Mouse (Mus musculus) midbrain, postnatal 0 days (tissue): ENCODE data around the gene Slc6a3. TPM values are rescaled to one million over a fixed set of nuclear protein-coding genes. Genes with fewer than 3 reads are reported as not detected.

Source experiments
- ATAC-seq: fragments of 200-750 bp; cut with Nextera tagmentation; 2 replicates; pipeline ENCODE4 v1.8.0; 2017; ENCODE audit warnings: moderate number of reproducible peaks, mild to moderate bottlenecking, moderate TSS enrichment, moderate library complexity; ENCODE audit not compliant: low FRiP score
- DNase-seq: peaks from one replicate; pipeline ENCODE4 v3.0.0-alpha.2; 2015; ENCODE audit warnings: low spot score
- H3K27ac ChIP-seq: fragments of 300-500 bp; sonication (generic); 2 replicates; pipeline ENCODE4 v1.5.1; 2014; ENCODE audit warnings: low read depth, mild to moderate bottlenecking, low read length, mixed read lengths
- H3K27me3 ChIP-seq: fragments of 300-500 bp; sonication (generic); 2 replicates; pipeline ENCODE4 v1.6.1; 2014; ENCODE audit warnings: low read length, control low read depth, mixed read lengths; ENCODE audit not compliant: insufficient read depth
- H3K36me3 ChIP-seq: fragments of 300-500 bp; sonication (generic); 2 replicates; pipeline ENCODE4 v1.6.1; 2014; ENCODE audit warnings: low read length, control low read depth, mixed read lengths; ENCODE audit not compliant: insufficient read depth
- H3K4me1 ChIP-seq: fragments of 300-500 bp; sonication (generic); 2 replicates; pipeline ENCODE4 v1.6.1; 2014; ENCODE audit warnings: mild to moderate bottlenecking, control low read depth, antibody characterized with exemption, low read length, mixed read lengths; ENCODE audit not compliant: insufficient read depth
- H3K4me2 ChIP-seq: fragments of 300-500 bp; sonication (generic); 2 replicates; pipeline ENCODE4 v1.6.1; 2014; ENCODE audit warnings: low read depth, mild to moderate bottlenecking, low read length, mixed read lengths; ENCODE audit not compliant: poor library complexity, severe bottlenecking
- H3K4me3 ChIP-seq: fragments of 300-500 bp; sonication (generic); 2 replicates; pipeline ENCODE4 v1.5.1; 2014; ENCODE audit warnings: low read depth, mild to moderate bottlenecking, low read length, moderate library complexity
- H3K9ac ChIP-seq: fragments of 300-500 bp; sonication (generic); replicated peaks from 2 replicates; pipeline ENCODE4 v1.6.1; 2014; ENCODE audit warnings: mild to moderate bottlenecking, low read length, moderate library complexity, mixed read lengths; ENCODE audit not compliant: poor library complexity, severe bottlenecking
- H3K9me3 ChIP-seq: fragments of 300-500 bp; sonication (generic); 2 replicates; pipeline ENCODE4 v1.6.1; 2016; ENCODE audit warnings: low read length, control low read depth
- CTCF ChIP-seq: IDR thresholded peaks from 2 replicates; pipeline ENCODE4 v1.5.1; 2016; ENCODE audit warnings: antibody characterized with exemption, mild to moderate bottlenecking
- WGBS: fragments of 180-500 bp; shearing (Covaris S2); extraction: QIAGEN DNeasy Blood & Tissue Kit; methylation state at CpG from one replicate; pipeline ENCODE4 v1.1.7; 2014; 5-methylcytosine and 5-hydroxymethylcytosine counted together
- polyA plus RNA-seq: library from polyadenylated mRNA; unstranded; fragments of >200 nt; fragmentation: Nextera tagmentation; extraction: Ambion mirVana; gene quantifications from 2 replicates; pipeline ENCODE4 v1.2.1, GENCODE M21; 2015
- total RNA-seq: library from RNA; depleted of rRNA; stranded (reverse); fragments of >200 nt; gene quantifications from 2 replicates; pipeline ENCODE4 v1.2.3, GENCODE M21; 2014

Gene Slc6a3
- total and polyA plus RNA-seq, 2 experiments from 2014 or later = 14.3 to 24.6 TPM

GRCm38 (mm10) chr13:73596276-73596675 is 59.7 kb downstream of the Slc6a3 start:
- 71% methylated on average over 4 of the region's 4 CpGs for WGBS
- Histone ChIP-seq H3K4me1 (no peaks in the 10 kb centered on the region), H3K36me3 (no peaks in the 10 kb centered on the region), H3K4me3 (no peak overlapping the region), H3K9ac (no peak overlapping the region), H3K9me3 (no peaks in the 10 kb centered on the region), H3K4me2 (no peak overlapping the region), H3K27ac (no peak overlapping the region), H3K27me3 (0 out of 2 replicates have a peak, but pooled peaks cover 4% of the 10 kb centered on the region)
- DNase-seq (no peak), ATAC-seq (no peak)
- TF ChIP-seq CTCF = no peak

- Histone ChIP-seq H3K9ac (no peak overlapping the region), H3K4me3 (no peak overlapping the region), H3K9me3 (no peaks in the 10 kb centered on the region), H3K4me2 (no peak overlapping the region), H3K27me3 (no peaks in the 10 kb centered on the region), H3K27ac (no peak overlapping the region), H3K4me1 (peaks cover 5% of the 10 kb centered on the region; the same call in 1 of the 2 replicates), H3K36me3 (no peaks in the 10 kb centered on the region)
- TF ChIP-seq CTCF = no peak
- ATAC-seq = no peak
- DNase-seq = no peak
- WGBS = 86% methylated on average over 4 of the region's 4 CpGs
Observed at GRCm38 (mm10) chr13:73600217-73600616, 63.7 kb downstream of the Slc6a3 start.

- peaks cover 5% of the 10 kb centered on the region for H3K4me1 ChIP-seq
- H3K27ac ChIP-seq = peak overlapping the region; percentile 79
- H3K9ac ChIP-seq = peak overlapping the region; percentile 89
- H3K4me2 ChIP-seq = peak overlapping the region; percentile 92
- no peak for TF ChIP-seq CTCF
- ATAC-seq = peak; percentile 17; the same call in 1 of the 2 replicates
- no peak for DNase-seq
- no peaks in the 10 kb centered on the region for H3K9me3 ChIP-seq
- H3K4me3 ChIP-seq = peak overlapping the region; percentile 82
- no peaks in the 10 kb centered on the region for H3K27me3 ChIP-seq
- WGBS = 42% methylated on average over 4 of the region's 4 CpGs
- H3K36me3 ChIP-seq = peaks cover 21% of the 10 kb centered on the region
Observed at GRCm38 (mm10) chr13:73603046-73603445, 66.5 kb downstream of the Slc6a3 start.

- Histone ChIP-seq H3K9ac (peak within 1 kb of the TSS; percentile 89), H3K4me3 (peak within 1 kb of the TSS; percentile 82), H3K27ac (peak within 1 kb of the TSS; percentile 79), H3K27me3 (no peaks in the 10 kb centered on the region), H3K36me3 (peaks cover 27% of the 10 kb centered on the region), H3K4me1 (peaks cover 5% of the 10 kb centered on the region), H3K9me3 (no peaks in the 10 kb centered on the region), H3K4me2 (peak within 1 kb of the TSS; percentile 92)
- DNase-seq (peak; percentile 97), ATAC-seq (peak; percentile 98)
- under 1% methylated on average over 36 of the region's 53 CpGs for WGBS
- TF ChIP-seq CTCF = no peak; the same call in 1 of the 2 replicates
Observed at GRCm38 (mm10) chr13:73603522-73604155, 67.1 kb downstream of the Slc6a3 start, which contains the start of gene Clptm1l. Gene Clptm1l, plus strand, starts transcription at chr13:73604006.

GRCm38 (mm10) chr13:73604156-73604957 is 67.8 kb downstream of the Slc6a3 start:
- peak; percentile 12; the same call in 1 of the 2 replicates for TF ChIP-seq CTCF
- H3K4me2 ChIP-seq = peak overlapping the region; percentile 92
- peaks cover 33% of the 10 kb centered on the region for H3K36me3 ChIP-seq
- H3K27me3 ChIP-seq = no peaks in the 10 kb centered on the region
- no peak for DNase-seq
- H3K9me3 ChIP-seq = no peaks in the 10 kb centered on the region
- H3K4me1 ChIP-seq = peaks cover 5% of the 10 kb centered on the region
- peak overlapping the region; percentile 79 for H3K27ac ChIP-seq
- peak overlapping the region; percentile 89 for H3K9ac ChIP-seq
- ATAC-seq = peak; percentile 78
- H3K4me3 ChIP-seq = peak overlapping the region; percentile 82
- WGBS = 4% methylated on average over 33 of the region's 39 CpGs

- DNase-seq (no peak), ATAC-seq (no peak)
- Histone ChIP-seq H3K9ac (no peak overlapping the region), H3K27ac (no peak overlapping the region), H3K9me3 (no peaks in the 10 kb centered on the region), H3K36me3 (peaks cover 78% of the 10 kb centered on the region), H3K4me1 (no peaks in the 10 kb centered on the region), H3K27me3 (no peaks in the 10 kb centered on the region), H3K4me3 (no peak overlapping the region), H3K4me2 (no peak overlapping the region)
- TF ChIP-seq CTCF = no peak
- 97% methylated on average over 5 of the region's 5 CpGs for WGBS
Observed at GRCm38 (mm10) chr13:73618406-73618805, 81.9 kb downstream of the Slc6a3 start.
